Mouse (Mus musculus): Measurements from ENCODE around the gene Mef2b. TPM values are rescaled to one million over a fixed set of nuclear protein-coding genes. Genes with fewer than 3 reads are reported as not detected.

Mef2b gene
- total RNA-seq, 4 experiments from 2014 or later, result 0.27 to 0.58 TPM; not detected in 2

DNA sequence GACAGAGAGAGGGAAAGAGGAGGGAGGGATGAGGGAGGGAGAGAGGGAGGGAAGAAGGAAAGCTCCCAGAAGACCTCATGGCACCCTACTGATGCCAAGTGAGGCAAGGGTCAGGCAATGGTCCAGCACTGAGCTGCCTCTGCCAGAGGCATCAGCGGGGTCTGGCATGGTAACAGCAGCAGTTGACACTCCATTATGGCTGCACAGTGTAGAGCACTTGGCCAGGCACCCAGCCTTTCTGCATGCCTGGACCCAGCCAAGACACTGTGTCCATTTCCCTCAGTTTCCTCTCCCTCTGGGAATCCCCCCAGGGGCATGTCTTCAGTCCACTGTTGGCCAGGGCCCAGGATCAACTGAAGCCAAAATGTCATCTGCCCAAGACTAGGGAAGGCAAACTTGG, 77.1 kb downstream of the Mef2b start:
- peak; percentile 54 to 88 for DNase-seq (ENCODE audit: low spot score in 2 of 2)

Small RNA genes within 50 kb of the gene (microRNA-seq; reads per million reads assigned to microRNA genes)
- gene Mir7066, result 11.0 to 17.5 reads per million in 2 experiments

Other genes with a start within 250 kb of the Mef2b start
- under 1 TPM in 1 of 4 experiments, not detected in 3; 0.28 TPM for gene Tssk6, start 237.5 kb upstream of the Mef2b start, total RNA-seq (2022)
- 100 to 1,000 TPM; 102 to 149 (median 131) TPM for gene Ndufa13, start 237.2 kb upstream of the Mef2b start, total RNA-seq (2022)
- 10 to 100 TPM; 20.2 to 30.4 (median 21.7) TPM for gene Yjefn3, start 237.0 kb upstream of the Mef2b start, total RNA-seq (2022)
- 10 to 100 TPM; 29.7 to 38.2 (median 30.4) TPM for gene Gatad2a, start 143.3 kb upstream of the Mef2b start, total RNA-seq (2022)
- gene Mau2, start 97.0 kb upstream of the Mef2b start, total RNA-seq (2022), result 10 to 100 TPM; 61.7 to 65.7 (median 65.3) TPM
- gene Sugp1, start 96.9 kb upstream of the Mef2b start, total RNA-seq (2022), result 10 to 100 TPM; 53.0 to 56.4 (median 54.6) TPM
- 1 to 10 TPM; 1.1 to 4.6 (median 1.4) TPM for gene Tm6sf2, start 66.8 kb upstream of the Mef2b start, total RNA-seq (2022)
- gene Hapln4, start 56.3 kb upstream of the Mef2b start, total RNA-seq (2022), result 100 to 1,000 TPM in 2 of 4 experiments, 10 to 100 TPM in 2; 97.1 to 113 (median 101) TPM
- 100 to 1,000 TPM; 143 to 155 (median 147) TPM for gene Ncan, start 18.8 kb upstream of the Mef2b start, total RNA-seq (2022)
- 10 to 100 TPM; 23.8 to 29.4 (median 26.5) TPM for gene Nr2c2ap, start 8.4 kb upstream of the Mef2b start, total RNA-seq (2022)
- 10 to 100 TPM; 15.1 to 19.6 (median 16.4) TPM for gene Rfxank, start 557 bp upstream of the Mef2b start, total RNA-seq (2022)
- gene Borcs8, start 212 bp upstream of the Mef2b start, total RNA-seq (2022), result 10 to 100 TPM; 36.6 to 48.0 (median 42.9) TPM
- 10 to 100 TPM; 40.2 to 49.8 (median 43.4) TPM for gene Tmem161a, start 32.6 kb downstream of the Mef2b start, total RNA-seq (2022)
- 10 to 100 TPM; 30.4 to 36.5 (median 34.9) TPM for gene Slc25a42, start 72.6 kb downstream of the Mef2b start, total RNA-seq (2022)
- gene Sugp2, start 94.5 kb downstream of the Mef2b start, total RNA-seq (2022), result 100 to 1,000 TPM; 102 to 121 (median 111) TPM
- 10 to 100 TPM; 33.6 to 44.9 (median 40.5) TPM for gene Armc6, start 94.8 kb downstream of the Mef2b start, total RNA-seq (2022)
- gene Homer3, start 143.1 kb downstream of the Mef2b start, total RNA-seq (2022), result 10 to 100 TPM in 1 of 4 experiments, 1 to 10 TPM in 3; 9.2 to 12.1 (median 9.8) TPM
- gene Ddx49, start 162.8 kb downstream of the Mef2b start, total RNA-seq (2022), result 10 to 100 TPM; 47.5 to 55.7 (median 51.8) TPM
- 100 to 1,000 TPM; 123 to 154 (median 139) TPM for gene Cope, start 162.8 kb downstream of the Mef2b start, total RNA-seq (2022)
- 10 to 100 TPM; 83.6 to 94.5 (median 88.4) TPM for gene Cers1, start 176.1 kb downstream of the Mef2b start, total RNA-seq (2022)
- gene Gdf1, start 190.1 kb downstream of the Mef2b start, total RNA-seq (2022), result 10 to 100 TPM in 2 of 4 experiments, 1 to 10 TPM in 2; 4.2 to 13.4 (median 7.4) TPM
- gene Upf1, start 213.6 kb downstream of the Mef2b start, total RNA-seq (2022), result 10 to 100 TPM; 55.1 to 60.8 (median 59.2) TPM
- 1 to 10 TPM in 1 of 4 experiments, under 1 TPM in 3; 0.20 to 1.0 (median 0.64) TPM for gene Comp, start 233.8 kb downstream of the Mef2b start, total RNA-seq (2022)

Measured in left cerebral cortex, adult 8-10 months (tissue).